Mouse (Mus musculus) 3134 (cell line): ENCODE results near the gene Vmn2r51.
"Not testable (repeated sequence)": the region's sequence is repeated elsewhere in the genome, so short reads cannot be mapped to it uniquely, and the experiment has no call there.

ENCODE experiments used
- DNase-seq: peaks from one replicate; pipeline ENCODE4 v3.0.0-alpha.2; 2011; ENCODE audit warnings: low spot score; ENCODE audit not compliant: insufficient read length; ENCODE audit errors: extremely low read depth

The Vmn2r51 gene

GRCm38 (mm10) chr7:10105641-10106040 lies at the start of gene Vmn2r51:
Gene Vmn2r51 (minus strand): TSS chr7:10105741.
- not testable (repeated sequence) for DNase-seq

- not testable (repeated sequence) for DNase-seq
These were observed 52.3 kb downstream of the Vmn2r51 start, which contains the start of gene Vmn2r50 for GRCm38 (mm10) chr7:10053196-10053595. Gene Vmn2r50 (minus strand): TSS chr7:10053296.
